Mouse (Mus musculus) heart, postnatal 36 days (tissue): ENCODE results near the gene Ddias. TPM values are rescaled to one million over a fixed set of nuclear protein-coding genes. Genes with fewer than 3 reads are reported as not detected.
"Not testable (repeated sequence)": the region's sequence is repeated elsewhere in the genome, so short reads cannot be mapped to it uniquely, and the experiment has no call there.

ENCODE experiments used
- DNase-seq, 2 experiments: peaks; one replicate each; pipeline ENCODE4 v3.0.0; 2021 to 2022
- intact Hi-C: fragments of 180-260 bp; cut with DNase I; formaldehyde crosslinking; loops from one replicate; pipeline ENCODE4 v1.15.1; 2025
- total RNA-seq, 2 experiments: library from RNA; stranded (reverse); gene quantifications; 2 replicates each; pipeline ENCODE4 v1.2.3; 2021

The Ddias gene
- total RNA-seq = 1 to 10 TPM in 1 of 2 experiments, under 1 TPM in 1; 0.46 to 1.1 TPM

DNA sequence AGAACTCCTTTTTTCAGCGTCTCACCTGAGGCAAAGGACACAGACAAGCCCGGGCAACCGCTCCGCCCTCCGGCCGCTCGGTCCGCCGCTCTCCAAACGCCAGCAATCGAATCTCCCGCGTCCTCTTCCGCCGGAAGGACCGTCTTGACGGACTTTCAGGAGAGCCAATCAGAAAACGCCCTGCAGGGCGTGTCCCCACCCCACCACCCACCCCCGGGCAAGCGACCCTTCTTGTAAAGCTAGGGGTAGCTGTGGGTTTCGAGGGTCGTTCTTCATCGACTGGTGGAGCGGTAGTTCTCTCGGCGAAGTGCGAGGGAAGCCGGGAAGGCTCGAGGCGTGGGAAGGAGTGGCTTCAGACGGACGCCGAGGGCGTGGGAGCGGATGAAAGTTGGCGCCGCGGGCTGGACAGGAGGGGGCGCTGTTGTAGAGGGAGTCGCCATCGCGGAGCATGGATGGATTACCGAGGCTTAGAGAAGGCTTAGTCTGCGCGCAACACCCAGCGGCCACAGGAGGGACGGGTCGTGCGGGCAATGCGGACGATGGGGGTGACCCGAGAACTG is at the start of gene Ddias, which contains the start of gene Prcp:
Gene Ddias (minus strand): TSS at position 132 of the 560 bp plus-strand sequence.
Gene Prcp (plus strand): TSS at position 355 of the 560 bp plus-strand sequence.
- intact Hi-C loops = loop anchor here (1.0 to 5.0 kb wide), 4 partner anchors 29 to 223 kb away; partner anchors contain the start of gene Rab30
- DNase-seq = peak; percentile 96 to 97

DNA sequence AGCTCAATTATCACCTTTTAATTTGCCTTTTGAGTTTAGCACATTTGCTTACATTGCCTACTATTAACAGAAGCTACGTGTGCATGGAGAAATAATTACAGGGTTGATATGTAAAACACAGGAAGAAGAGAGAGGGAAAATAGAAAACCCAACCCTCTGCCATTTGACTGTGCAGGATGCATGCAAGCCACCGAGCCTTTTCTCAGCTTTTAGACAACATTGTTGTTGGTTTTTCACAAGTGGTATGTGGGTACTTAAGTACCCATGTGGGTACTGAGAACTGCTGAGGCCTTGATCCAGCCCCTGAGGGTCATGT is 46.8 kb upstream of the Ddias start:
- intact Hi-C loops = no loop called here
- no peak for DNase-seq

DNA sequence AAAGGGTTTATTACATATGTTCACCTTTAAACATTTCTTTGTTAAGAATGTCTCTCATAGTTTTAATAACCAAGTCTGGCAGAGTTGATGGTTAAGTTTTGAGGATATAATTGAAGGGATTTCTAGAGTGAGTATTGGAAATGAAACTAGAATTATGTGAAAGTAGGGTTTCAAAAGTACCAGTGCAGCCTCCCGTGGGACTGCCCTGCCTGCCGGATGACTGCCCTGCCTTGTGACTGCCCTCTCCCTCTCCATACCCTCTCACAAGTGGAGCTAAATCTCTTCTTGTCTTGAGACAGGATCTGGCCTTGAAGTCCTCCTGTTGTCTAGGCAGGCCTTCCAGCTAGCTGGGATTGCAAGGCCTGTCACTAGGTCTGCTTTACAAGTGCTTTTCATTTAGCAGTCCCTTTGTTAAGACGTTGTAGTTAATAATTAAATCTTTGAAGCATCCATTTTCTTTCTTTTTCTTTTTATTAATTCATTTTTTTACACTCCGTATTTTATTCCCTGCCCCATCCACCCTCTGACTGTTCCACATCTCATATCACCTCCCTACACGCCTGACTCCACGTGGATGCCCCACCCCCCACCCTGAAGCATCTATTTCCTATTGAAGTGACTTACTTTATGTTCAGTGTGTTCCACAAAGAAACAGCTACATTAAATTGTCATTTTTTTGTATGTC is 46.3 kb upstream of the Ddias start:
- DNase-seq = no peak
- intact Hi-C loops = no loop called here

DNA sequence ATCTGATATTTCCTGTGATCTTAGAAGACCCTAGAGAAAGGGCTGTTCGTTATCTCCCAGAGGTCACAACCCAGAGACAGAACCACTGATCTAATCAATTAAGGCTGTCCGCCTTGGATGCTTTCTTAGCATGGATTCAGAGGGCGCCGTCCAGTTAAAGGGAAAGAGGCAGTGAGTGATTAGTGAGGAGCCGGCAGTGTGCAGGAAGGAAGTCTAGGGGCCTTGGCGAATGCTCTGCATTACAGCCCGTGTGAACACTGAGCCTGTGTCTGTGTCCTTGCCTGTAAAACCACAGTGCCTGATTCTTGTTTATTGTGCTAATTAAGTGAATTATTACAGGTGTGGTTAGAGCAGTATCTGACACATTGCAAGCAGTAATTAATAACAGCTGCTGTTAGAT is 30.2 kb upstream of the Ddias start:
- DNase-seq, intact Hi-C loops: not testable (repeated sequence)

DNA sequence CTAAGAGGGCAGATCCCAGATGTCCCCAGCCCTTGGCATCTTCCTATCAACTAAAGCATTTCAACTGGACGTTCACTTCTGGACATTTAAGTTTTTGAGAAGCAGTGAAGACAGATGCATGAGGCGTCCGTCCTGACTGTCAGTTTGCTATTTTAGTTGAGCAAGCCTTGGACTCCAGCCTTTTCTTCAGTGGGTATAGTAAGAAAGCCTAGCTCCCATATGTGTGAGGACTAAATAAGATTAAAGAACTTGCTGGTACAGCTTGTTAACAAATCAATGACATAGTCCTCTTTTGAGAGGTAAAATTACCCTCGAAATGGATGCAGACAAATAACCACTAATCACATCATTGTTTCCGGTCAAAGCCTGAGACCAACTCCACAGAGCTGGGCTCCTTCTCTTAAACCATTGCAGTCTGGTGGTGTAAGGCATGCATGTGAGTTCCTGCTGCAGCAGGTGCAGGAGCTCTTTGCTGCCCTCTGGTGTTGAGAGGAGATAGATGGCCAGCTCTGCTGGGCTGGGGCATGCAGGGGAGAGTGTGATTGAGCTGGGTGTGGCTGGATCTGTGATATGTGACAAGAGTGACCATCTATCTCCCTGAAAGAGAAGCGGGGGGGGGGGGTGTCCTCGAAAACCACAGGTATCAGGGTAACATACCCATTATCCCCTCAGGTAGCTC is 29.5 kb upstream of the Ddias start:
- peak; percentile 74 for DNase-seq
- intact Hi-C loops = loop anchor here (1.0 kb wide), 1 partner anchor 29 kb away; the partner anchor contains the start of genes Ddias and Prcp

DNA sequence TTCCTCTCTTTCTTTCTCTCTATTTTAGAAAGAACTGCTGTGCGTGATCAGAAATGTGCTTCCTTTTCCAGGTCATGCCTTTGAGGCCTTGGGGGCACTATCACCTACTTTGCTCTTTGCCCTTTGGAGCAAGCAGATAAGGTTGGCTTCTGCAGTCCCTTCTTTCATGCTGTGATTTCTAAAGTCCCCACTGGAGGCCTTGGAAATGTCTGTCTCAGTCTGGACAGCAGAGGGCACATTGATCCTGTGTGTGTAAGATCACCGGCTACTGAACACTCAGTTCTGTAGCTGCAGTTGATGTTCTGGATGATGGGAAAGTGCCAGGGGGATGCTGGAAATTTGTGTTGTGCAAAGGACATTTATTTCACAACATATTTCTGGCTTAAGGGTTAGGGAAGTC is 23.0 kb upstream of the Ddias start:
- intact Hi-C loops = loop anchor here (5.0 kb wide), 1 partner anchor 65 kb away; no protein-coding TSS in a partner anchor
- peak in 1 of 2 experiments; percentile 24 for DNase-seq

DNA sequence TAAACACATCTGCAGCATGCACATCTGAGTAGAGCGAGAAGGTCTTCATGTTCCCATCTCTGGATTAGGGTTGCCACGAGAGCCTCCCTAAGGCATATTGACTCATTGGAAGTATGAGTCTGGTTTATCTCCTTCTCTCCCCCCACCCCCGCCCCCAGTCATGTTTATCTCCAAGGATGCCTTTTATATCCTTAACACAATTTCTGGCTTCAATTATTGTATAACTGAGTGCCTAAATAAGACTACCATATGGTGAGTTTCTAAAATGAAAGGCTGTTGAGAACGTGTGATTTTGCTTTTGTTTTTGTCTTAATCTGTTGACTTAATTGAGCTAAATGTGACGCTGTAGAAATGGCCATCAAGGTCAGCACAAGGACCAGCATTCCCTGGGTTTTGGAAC is 22.0 kb upstream of the Ddias start:
- intact Hi-C loops = loop anchor here (5.0 kb wide), 1 partner anchor 66 kb away; no protein-coding TSS in a partner anchor
- no peak for DNase-seq

DNA sequence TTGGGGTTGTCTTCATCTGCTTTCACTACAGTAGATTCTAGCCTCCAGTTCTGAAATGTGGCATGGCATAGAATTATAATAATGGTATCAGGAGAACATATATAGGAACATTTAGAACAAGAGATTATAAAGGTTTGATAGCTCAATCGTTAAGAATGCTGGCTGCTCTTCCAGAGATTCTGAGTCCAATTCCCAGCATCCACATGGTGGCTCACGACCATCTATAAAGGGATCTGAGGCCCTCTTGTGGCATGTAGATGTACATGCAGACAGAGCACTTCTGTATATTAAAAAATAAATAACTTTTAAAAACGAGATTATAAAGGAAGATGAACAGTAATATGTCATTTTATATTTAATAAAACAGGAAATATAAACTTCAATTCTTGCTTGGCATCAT is 19.4 kb upstream of the Ddias start:
- intact Hi-C loops = loop anchor here (5.0 kb wide), 1 partner anchor 199 kb away; no protein-coding TSS in a partner anchor
- DNase-seq = no peak

DNA sequence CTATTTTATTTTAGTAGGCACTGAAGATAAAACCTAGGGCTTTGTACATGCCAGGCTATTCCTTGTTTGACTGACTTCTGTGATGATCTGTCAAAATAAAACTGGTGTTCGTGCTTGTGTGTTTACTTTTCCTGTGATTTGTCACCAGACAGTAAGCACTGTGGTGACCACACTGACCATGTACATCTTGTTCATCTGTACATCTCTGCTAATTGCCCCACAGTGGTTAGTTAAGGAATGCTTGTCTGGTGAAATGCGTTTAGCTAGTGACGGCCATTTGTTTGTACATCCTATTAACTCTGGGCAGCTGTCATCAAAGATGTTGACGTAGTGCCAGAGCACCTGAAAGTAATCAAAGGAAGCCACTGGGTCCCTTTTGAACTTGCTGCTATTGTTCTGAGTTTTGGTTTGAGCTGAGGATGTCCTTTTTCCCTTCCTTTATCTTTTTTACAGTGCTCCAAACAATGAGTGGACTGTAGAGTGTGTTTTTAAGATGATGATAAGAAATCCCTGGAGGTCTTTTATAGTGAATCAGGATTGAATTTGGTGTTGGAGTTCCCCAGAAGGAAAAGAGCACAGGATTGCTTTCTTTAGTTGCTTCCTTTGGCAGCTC is 16.7 kb upstream of the Ddias start:
- intact Hi-C loops = loop anchor here (5.0 kb wide), 1 partner anchor 202 kb away; no protein-coding TSS in a partner anchor
- DNase-seq = no peak

DNA sequence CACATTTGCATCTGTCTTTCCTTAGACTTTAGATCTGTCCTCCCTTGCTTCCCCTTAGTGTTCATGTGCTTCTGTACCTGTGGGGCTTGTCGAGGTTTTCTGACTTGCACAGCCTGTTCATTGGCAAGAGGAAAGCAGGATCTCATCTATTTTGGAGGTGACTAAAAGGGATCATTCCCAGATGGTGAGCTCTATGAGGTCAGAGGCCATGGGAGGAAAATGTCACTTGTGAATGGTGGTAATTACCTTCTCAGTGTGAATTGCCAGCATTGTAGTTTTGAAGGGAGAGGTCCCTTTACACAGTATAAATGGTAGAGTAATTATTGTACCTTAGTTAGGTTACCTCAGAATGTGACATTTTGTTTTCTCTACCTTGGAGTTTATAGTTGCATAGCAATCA is 16.2 kb upstream of the Ddias start:
- DNase-seq = no peak
- intact Hi-C loops = loop anchor here (5.0 kb wide), 1 partner anchor 202 kb away; no protein-coding TSS in a partner anchor

DNA sequence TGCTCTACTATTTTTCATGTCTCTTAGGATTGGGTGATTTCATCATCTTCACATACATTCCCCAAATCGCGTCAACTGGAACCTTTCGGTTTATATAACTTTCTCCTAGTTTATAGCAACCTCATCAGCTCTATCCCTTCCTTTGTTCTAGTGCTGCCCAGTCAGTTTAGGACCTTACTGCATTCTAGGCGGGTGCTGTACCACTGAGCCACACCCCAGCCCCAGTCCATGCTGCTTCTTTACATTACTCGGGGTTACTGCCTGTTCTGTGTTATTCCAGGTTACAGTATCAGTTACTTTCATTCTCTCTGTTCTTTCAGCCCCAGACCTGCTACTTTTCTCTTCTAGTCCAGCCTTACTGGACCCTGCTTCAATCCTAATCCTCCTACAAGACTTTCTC is 13.2 kb upstream of the Ddias start:
- intact Hi-C loops = no loop called here
- DNase-seq = no peak

DNA sequence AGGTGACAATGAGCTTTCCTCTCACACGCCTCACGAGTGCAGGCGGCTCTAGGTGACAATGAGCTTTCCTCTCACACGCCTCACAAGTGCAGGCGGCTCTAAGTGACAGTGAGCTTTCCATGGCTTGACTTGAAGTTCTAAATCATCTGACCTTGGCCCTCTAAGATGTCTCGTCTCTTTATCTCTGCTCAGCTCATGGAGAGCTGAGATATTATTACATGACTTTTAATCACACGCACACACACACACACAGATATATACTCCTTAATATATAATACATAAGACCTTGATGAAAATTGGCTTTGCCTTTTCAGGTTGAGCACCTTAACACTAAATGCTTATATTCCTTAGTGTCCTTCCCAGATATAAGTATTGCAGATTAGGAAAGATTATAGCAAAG is 12.8 kb upstream of the Ddias start:
- DNase-seq = no peak
- intact Hi-C loops = no loop called here

DNA sequence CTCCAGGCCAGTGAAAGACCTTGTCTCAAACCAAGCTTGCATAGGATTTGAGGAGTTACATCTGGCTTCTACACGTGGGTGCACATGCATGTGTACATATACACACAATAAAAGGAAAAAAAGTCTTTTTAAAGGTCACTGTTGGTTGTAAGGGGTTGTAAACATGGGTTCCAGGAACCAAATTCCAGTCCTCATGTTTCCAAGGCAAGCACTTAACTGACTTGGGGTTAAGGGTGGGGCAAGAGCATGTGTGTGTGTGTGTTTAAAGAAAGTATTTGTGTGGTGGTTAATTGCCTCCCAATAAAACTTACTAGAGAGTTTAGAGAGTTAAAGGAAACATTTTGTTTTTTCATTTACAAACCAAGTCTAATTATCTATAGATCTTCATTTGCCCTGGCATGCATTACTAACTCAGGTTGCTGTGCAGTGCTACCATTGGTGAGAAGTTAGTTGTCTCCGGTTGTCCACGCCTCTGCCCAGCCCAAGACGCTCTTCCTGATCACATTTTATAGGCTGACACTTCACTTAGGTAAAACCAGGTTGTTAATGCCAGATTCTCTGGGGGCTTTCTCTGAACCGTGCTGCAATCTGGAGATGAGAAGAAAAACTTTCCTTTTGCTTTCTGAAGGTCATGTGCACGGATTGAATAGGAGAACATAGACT is 11.1 kb upstream of the Ddias start:
- intact Hi-C loops = no loop called here
- no peak for DNase-seq

DNA sequence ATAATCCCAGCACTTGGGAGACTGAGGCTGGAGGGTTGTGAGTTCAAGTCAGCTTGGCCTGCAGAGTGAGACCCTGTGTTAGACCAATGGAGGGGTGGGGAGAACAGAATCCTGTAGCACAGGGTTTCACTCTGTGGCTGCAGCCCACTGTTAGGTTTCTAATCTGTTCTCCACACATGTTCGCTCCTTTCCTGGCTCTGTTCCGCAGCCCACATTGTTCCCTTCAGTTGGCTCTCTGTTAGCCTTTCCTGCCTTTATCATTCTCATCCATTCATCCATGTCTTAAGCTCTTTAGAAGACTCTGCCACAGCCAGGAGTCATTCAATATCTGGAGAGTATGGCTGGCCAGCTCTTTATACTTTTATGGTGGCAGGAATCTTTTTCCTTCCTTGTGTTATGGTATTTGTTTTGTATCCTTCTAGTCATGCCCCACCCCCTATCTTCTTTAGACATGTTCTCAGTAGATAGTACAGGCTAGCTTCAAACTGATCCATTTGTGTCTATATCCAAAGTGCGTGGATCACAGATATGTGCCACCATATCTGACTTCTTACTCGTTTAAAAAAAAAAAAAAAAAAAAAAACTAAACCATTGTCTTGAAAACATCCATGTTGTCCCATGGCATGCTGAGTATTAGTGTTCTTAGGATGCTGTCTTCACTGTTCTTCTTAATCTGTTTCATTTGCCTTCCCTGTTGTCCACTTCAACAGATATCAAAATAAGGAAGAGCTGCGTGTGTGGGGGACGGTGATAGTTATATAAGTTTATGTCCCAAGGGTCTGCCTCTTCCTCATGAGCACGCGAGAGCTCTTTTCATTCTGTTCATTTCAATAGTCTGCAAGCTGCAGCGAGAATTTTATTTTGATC is 10.0 kb upstream of the Ddias start:
- intact Hi-C loops = no loop called here
- no peak for DNase-seq

DNA sequence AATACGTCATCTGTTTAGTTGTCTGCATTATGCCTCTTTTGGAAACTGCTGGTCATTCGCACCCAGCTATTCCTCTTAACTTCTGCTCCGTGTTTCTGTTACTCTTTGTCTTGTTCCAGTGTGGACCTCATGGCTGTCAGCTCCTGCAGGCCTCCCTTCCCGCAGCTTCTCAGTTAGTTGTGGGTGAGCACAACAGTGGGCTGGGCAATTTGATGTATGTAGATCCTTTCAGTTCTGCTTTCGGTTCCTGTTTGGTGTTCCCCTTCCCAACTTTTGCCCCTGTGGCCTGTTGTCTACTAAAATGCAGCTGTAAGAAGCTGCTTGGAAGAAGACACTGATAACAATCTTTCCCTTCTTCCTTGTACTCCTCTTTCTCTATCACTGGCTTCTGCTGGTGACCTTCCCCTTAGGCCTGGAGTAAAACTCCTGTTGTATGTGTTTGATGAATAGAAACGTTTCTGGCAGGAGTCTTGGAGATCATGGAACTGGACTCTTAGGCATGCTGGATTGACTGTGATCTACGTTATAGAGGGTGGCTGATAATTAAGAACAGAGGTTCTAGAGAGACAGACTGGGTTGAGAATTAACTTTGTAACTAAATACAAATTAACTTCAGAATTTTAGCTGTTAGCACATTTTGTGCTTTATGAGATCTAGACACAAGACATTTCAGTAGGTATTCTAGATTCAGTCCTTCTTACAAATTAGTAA is 4.7 kb upstream of the Ddias start:
- intact Hi-C loops = loop anchor here (1.0 kb wide), 2 partner anchors 11 to 21 kb away; no protein-coding TSS in a partner anchor

DNA sequence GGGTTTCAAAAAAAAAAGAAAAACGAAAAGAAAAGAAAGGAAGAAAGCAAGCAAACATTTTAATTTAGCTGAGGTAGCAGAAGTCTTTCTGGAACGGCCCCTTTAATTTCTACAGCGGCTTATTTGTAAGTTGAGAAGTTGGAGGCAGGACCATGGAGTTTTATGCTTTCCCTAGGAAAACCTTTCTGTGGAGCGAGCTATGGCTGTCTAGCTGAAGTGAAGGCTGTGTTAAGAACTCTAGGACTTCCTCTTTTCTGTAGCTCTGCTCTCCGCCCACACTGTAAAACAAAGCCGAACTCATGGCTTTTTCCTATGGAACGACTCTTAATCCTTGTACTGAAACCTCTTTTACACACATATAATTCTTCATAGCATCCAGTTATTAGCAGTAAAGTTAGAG is 2.5 kb upstream of the Ddias start:
- intact Hi-C loops = no loop called here

More for the DNA sequence above, 4.7 kb upstream of the Ddias start:
- DNase-seq = no peak

DNA sequence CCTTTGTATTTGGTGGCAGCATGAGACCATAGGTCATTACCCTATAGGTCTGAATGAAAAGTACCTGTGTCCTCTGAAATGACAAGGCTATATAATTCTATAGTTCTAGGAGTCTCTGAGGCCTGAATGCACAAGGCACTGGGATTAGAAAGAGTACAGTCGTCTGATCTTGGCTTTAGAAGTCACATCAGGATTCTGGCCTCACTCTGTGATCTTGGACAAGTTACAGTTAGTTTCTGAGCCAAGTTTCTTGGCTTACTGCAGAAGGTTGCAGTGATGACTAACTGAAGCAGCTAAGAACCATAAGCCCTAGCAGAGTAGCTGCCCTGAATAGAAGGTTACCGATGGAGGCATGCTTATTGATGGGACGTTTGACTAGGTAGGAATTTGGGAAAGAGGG is 2.0 kb upstream of the Ddias start:
- DNase-seq = peak in 1 of 2 experiments; percentile 34
- intact Hi-C loops = no loop called here

More for the DNA sequence above, 2.5 kb upstream of the Ddias start:
- DNase-seq = no peak

DNA sequence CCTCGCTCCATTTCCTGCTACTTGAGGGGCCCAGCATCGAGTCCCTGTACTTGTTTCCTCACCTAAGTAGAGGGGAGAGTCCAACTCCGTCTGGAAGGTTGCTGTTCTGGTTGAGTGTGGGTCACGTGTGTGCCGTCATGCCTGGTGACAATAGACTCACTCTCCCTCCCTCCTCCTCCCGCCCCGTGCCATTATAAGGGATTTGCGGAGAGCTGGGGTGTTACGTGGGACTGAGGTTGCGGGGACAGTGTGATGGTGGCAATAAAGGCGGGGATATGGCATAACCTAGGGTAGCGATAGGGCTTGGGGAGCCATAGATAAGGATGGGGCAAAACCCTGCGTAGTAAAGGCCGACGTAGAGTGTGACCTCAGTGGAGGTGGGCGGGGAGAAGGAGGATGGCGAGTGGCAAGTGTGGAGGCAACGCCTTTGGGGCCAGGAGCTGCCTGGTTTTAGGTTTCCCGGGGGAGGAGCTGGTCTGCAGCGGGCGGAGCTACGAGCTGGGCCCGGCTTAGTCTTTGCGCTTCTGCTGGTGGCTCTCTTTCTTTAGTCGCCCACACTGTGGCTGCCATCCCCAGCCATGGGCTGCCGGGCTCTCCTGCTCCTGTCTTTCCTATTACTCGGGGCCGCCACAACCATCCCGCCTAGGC is 838 bp upstream of the Ddias start:
- peak; percentile 87 to 88 for DNase-seq
- intact Hi-C loops = loop anchor here (1.0 to 5.0 kb wide), 4 partner anchors 28 to 222 kb away; partner anchors contain the start of gene Rab30
